Mouse (Mus musculus) small intestine, adult 2 months (tissue): ENCODE measurements at regions not wholly inside any gene's neighbourhood (a gene's known extent, or its start where the extent isn't known, plus 50 kb on each side); places are given as distances from the start of the nearest gene placed in this dataset.

Experiments used
- CTCF ChIP-seq: fragments of 200-500 bp; IDR thresholded peaks from 2 replicates; pipeline ENCODE4 v1.5.1; 2012; ENCODE audit warnings: low read depth, mild to moderate bottlenecking, control low read depth, inconsistent platforms, low read length, moderate library complexity, mixed read lengths; ENCODE audit not compliant: insufficient replicate concordance, insufficient read length; ENCODE audit errors: extremely low read depth
- POLR2A ChIP-seq: fragments of 200-500 bp; IDR thresholded peaks from 2 replicates; pipeline ENCODE4 v1.6.1; 2012; ENCODE audit warnings: low read depth, mild to moderate bottlenecking, control low read depth, inconsistent platforms, low read length, moderate library complexity

DNA sequence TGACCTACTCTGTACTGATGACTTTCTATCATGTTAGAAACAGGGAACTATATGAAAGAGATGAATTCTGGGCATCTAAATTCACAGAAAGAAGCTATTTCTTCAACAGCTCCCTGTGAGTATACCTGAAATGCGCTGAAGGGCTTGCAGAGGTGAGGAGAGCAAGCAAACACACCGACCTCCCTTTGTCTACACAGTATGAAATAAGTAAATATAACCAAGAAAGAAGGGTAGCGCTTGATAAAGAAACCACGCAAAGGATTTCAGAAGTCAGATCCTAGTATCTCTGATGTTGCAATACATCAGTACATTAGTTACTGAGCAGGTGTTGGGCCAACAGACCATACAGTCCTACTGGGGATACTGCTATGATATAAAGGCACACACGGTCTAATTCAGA, 440.1 kb downstream of the Tns1 start:
- TF ChIP-seq CTCF (no peak), POLR2A (no peak)
